Mouse (Mus musculus): ENCODE results near the gene Samd8. TPM values are rescaled to one million over a fixed set of nuclear protein-coding genes. Genes with fewer than 3 reads are reported as not detected.

Gene Samd8
- total RNA-seq, 2 experiments from 2014 or later, result 27.2 to 30.5 TPM

GRCm38 (mm10) chr14:21787374-21787773, 37.0 kb downstream of the Samd8 start:
- DNase-seq, result no peak
- intact Hi-C loops (cut with DNase I), result no loop called here

GRCm38 (mm10) chr14:21788121-21788520, 37.8 kb downstream of the Samd8 start:
- intact Hi-C loops (cut with DNase I), result no loop called here
- DNase-seq, result no peak

DNA sequence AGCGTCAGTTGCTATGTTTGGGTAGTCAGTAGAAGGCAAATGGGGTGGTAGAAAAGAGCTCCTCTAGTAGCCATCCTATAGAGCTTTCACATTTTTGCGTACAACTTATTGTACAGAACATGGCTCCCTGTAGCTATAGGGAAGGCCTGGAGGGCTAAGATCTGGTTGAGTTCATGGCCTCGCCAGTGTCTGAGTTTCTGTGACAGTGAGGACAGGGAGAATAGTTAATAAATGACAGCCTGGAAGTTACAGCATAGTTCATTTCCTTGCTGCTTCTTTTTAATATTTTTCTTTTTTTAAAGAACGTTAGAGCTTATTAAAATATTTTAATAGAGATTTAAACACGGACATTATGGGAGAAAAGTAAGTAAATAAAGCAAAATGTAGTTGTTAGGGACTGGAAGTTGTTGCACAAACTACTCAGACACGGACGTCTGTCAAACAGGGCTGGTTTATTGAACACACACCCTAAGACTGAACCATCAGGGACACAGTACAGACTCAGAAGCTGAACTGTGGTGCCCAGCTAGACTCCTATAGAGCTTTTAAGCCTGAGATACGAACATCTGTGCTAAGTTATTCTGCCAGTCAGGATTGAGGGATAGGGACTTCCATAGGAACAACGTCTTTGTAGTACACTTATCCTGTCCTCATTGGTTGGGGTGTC, 40.4 kb downstream of the Samd8 start:
- intact Hi-C loops (cut with DNase I), result no loop called here
- DNase-seq, result no peak

GRCm38 (mm10) chr14:21791722-21792121, 41.4 kb downstream of the Samd8 start:
- intact Hi-C loops (cut with DNase I), result no loop called here
- no peak for DNase-seq

DNA sequence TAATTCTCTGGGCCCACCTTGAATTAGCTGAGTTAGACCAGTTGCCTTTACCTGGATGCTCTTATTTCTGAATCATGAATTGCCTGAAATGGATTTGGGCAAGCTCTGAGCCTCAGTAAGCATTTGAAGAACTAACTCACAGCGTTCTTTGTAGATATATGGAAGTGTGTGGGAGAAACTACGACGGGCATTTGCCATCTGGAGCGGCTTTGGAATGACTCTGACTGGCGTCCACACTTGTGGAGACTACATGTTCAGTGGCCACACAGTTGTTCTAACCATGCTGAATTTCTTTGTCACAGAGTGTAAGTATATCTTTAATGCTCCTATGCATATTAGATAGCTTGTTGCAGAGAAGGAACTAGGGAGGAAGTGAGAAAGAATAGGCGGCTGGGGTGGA, 41.9 kb downstream of the Samd8 start:
- DNase-seq, result no peak
- intact Hi-C loops (cut with DNase I), result no loop called here

DNA sequence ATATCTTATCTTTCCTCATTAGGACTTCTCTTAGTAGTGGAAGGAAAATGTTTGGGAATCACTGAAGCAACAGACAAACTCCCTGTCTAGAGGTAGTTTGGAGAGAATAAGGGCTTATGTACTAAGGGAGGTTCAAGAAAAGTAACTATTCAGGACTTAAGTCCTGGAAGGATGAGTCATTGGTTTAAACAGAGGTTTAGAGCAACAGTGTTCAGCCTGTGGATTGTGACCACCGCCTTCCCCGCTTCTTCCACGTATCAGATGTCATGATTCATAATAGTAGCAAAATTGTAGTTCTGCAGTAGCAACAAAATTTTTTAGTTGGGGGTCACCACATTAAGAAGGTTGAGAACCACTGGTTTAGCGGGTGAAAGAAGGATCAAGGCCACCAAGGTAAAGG, 50.3 kb downstream of the Samd8 start:
- DNase-seq, result no peak
- intact Hi-C loops (cut with DNase I), result no loop called here

DNA sequence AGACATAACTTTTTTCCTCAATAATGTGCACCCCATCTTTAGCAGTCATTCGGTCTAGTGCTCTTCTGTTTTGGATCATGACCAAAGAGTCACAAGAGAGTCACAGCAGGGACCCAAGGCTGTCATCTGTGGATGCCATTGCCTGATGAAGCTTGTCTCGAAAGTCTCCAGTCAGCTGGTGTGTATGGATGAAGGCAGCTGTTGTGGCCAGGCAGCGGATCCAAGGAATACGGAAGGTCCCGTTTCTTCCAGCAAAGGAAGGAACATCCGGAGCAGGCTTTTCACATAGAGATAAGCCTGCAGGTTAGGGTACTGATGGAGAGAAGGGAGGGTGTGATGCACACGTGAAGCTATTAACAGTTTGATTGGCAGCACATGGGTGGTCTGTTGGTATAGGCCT, 51.3 kb downstream of the Samd8 start:
- no peak for DNase-seq
- intact Hi-C loops (cut with DNase I), result no loop called here

DNA sequence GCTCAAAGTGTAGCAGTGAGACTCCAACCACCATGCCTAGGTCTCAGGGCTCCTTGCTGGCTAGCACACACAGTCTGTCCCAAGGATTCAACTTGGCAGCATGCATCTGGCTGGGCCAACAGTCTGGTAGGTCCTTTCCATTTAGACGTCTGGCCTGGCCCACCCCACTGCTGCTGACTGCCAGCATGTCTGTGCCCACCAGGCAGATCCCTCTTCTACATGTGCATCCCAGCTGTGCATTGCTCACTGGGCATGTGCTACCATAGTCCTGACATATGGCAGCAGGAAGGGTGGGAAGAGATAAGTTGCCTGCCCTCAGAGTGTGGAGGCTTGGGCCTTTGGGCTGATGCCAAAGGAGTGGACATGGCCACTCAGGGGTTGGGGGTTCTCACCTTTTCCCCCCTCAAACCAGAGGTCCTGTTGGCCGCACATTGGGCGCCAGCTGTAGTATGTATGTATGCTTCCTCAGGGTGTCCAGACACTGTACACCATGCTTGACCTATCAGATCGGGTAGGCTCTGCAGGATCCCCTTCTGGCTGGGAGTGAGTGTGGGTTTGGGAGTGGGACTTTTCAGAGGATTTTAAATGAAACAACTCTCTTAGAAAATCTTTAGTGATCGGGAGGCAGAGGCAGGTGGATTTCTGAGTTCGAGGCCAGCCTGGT, 52.3 kb downstream of the Samd8 start:
- intact Hi-C loops (cut with DNase I), result no loop called here
- DNase-seq, result no peak

DNA sequence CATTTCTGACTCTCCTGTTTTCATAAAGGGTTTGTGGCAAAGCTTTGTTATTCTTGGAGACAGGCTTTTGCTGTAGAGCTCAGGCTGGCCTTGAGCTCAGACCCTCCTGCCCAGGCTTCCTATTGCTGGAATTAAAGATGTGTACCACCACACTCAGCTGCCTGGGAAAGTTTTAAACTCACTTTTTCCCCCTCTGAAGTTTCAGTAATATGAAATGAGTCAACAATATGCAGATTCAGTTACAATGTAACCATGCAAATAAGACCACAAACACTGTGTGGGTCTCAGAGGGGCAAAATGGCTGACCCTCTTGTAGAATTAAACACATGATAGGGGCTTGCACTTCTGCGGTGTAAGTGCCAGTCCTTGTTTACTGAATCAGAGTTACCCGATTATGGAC, 55.9 kb downstream of the Samd8 start:
- intact Hi-C loops (cut with DNase I), result no loop called here
- no peak for DNase-seq

GRCm38 (mm10) chr14:21806631-21807160, 56.4 kb downstream of the Samd8 start:
- DNase-seq, result no peak
- intact Hi-C loops (cut with DNase I), result no loop called here

DNA sequence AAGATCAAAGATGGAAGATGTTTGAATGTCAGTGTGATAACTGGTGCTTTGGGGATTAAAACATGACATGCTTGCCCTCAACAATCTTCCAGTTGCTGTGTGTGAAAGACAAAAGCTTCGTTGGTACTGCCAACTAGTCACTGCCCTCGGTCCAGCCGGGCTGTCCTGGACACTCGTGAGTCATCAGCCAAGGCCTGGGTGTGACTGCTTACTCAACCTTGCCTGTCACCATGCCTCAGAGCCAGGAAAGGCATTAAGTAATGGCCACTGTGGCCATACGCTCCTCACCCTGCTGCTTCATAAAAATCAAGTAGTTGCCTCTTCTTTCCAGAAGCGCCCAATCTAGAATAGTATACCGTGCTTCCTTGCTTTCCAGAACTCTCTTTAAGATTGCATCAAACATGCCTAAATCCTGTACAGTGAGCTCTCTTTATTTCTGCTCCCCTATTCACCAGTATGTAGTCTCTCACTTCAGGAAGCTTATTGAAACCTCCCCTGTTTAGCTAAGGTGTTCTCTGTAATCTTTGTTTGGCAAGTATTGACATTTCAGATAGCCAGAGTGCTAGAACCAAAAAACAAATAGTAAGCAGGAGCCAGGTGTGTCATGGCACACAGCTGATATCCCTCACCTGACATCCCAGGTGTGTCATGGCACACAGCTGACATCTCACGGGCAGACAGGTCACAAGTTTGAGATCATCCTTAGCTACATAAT, 58.0 kb downstream of the Samd8 start:
- intact Hi-C loops (cut with DNase I), result no loop called here
- no peak for DNase-seq

DNA sequence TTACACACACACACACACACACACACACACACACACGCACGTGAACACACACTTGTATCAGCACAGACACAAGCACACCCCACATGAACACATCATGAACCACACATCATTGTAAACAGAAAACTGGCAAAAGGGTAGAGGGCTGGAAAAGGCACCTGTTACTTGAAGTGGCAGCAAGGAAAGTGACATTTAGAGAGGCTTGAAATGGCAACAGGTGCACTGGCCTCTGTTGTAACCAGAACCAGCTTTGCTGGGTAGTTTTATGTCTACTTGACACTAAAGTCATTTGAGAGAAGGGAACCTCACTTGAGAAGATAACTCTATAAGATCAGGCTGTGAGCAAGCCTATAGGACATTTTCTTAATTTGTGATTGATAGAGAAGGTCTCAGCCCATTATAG, 59.1 kb downstream of the Samd8 start:
- DNase-seq, result no peak
- intact Hi-C loops (cut with DNase I), result no loop called here

DNA sequence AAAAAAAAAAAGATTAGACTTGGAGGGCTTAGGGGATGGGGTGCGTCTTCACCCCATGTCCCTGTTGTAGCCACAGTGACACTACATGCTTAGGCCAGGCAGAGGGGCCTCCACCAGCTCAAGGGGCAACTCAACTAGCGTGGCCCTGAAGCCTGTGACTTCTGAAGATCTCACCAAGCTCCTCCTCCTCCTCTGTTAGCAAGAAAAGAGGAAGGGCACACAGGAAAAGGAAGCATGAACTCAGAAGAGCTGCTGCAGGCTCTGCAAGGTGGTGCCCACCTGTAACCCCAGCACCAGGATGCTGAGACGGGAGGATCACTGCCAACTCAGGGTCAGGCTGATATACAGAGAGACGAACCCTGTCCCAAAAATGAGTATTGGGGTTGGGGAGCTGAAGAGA, 61.0 kb downstream of the Samd8 start:
- intact Hi-C loops (cut with DNase I), result loop anchor here (5.0 kb wide), 1 partner anchor 59 kb away; the partner anchor contains the start of genes Dusp13 and Samd8

DNA sequence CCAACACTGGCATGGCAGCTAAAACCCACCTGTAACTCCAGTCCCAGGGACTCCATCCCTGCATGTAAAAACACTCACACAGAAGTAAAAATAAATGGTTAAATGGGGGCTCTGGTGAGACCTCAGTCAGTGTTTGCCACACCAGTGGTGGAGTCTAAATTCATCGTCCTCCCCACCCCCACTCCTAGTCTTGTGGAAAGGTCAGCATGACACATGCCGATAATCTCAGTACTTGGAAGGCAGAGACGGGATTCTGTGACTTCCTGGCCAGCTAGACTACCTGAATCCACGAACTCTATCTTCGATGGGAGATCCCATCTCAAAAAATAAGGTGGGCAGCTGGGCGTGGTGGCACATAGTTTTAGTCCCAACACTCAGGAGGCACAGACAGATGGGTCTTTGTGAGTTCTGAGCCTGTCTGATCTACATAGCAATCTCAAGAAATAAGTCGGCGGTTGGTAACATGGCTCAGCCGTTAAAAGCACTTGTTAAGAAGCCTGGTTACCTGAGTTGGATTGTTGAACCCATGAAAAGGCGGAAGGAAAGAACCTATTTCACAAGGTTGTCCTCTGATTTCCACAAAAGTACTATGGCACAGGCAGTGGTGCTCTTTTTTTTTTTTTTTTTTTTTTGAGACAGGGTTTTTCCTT, 61.5 kb downstream of the Samd8 start:
- DNase-seq, result peak; percentile 48 to 57
- intact Hi-C loops (cut with DNase I), result loop anchor here (1.0 to 5.0 kb wide), 2 partner anchors 36 to 60 kb away; partner anchors contain the start of genes Comtd1, Dusp13 and Samd8

More for the DNA sequence above, 61.0 kb downstream of the Samd8 start:
- no peak for DNase-seq

DNA sequence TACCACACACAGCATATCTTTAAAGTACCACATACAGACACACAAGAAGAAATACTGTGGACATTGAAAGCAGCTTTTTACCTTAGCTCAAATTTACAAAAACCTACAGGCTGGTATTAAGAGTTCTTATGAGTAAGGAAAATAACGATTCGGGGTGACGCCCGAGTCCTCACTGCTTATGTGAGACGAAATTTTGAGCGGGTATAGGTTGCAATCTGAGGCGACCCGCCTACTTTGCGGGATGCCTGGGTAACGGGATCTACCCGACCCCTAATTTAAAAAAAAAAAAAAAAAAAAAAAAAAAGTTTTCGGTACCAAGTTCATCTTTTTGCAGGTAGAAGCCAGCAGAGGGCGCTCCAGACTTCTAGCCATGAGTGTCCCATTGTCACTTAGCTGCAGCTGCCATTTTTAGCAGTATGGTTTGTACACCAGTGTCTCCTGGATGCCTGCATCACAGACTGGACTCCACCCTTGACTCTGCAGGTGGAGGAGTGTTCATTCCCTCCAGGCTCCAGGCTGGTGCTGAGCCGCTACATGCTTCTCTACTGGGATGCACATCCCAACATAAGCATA, 62.3 kb downstream of the Samd8 start:
- intact Hi-C loops (cut with DNase I), result loop anchor here (1.0 to 5.0 kb wide), 2 partner anchors 36 to 60 kb away; partner anchors contain the start of genes Comtd1, Dusp13 and Samd8
- DNase-seq, result peak; percentile 74 to 82

GRCm38 (mm10) chr14:21813216-21813615, 62.9 kb downstream of the Samd8 start:
- intact Hi-C loops (cut with DNase I), result loop anchor here (5.0 kb wide), 1 partner anchor 61 kb away; the partner anchor contains the start of genes Dusp13 and Samd8
- no peak for DNase-seq

DNA sequence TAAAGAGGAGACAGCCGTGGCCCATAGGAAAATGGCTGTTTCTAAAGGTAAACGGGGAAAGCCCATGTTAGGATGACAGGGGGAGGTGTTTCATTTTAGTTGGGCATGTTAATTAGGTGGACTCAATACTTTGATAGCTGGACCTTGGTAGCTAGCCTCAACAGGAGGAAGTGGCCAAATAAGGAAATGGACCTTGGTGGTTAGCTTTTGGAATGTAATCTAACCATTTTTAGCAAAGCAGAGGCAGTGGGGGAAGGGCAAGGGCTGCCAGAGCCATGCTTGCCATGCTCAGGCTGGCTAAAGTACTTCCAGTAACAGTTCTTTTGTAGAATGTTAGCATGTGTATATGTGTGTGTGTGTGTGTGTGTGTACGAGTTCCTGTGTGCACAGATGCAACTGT, 63.5 kb downstream of the Samd8 start:
- DNase-seq, result no peak
- intact Hi-C loops (cut with DNase I), result loop anchor here (5.0 kb wide), 1 partner anchor 62 kb away; the partner anchor contains the start of genes Dusp13 and Samd8

DNA sequence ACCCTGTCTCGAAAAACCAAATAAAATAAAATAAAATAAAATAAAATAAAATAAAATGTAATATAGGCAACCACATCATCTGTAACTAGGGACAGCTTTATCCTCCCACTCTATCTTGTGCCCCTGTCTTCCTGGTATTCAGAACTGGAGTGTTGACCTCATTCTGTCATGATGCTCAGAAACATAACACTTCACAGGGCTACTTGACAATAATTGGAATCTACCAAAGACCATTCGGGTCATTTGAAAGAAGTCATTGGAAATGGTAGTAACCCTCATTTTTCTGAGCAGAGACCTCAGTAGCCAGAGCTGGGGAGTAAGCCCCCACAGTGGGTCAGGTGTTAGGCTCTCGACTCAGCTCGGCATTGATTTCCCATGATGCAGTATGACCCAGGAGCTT, 64.3 kb downstream of the Samd8 start:
- no peak for DNase-seq
- intact Hi-C loops (cut with DNase I), result loop anchor here (5.0 kb wide), 1 partner anchor 62 kb away; the partner anchor contains the start of genes Dusp13 and Samd8

DNA sequence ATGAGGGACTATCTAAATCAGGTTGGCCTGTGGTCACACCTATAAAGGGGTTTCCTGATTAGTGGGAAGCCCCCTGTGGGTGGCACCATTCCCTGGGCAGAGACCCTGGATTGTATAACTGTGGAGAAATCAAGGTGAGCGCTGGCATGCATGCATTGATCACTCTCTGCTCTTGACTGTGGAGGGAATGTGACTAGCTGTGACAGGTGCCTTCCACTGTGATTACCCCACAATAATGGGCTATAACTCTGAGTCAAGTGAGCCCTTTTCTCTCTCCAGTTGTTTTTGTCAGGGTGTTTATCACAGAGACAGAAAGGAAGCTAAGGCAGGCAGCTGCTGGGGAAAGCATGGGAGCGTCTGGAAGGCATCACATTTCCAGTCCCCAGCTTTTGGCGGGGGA, 65.9 kb downstream of the Samd8 start:
- intact Hi-C loops (cut with DNase I), result no loop called here
- DNase-seq, result no peak

DNA sequence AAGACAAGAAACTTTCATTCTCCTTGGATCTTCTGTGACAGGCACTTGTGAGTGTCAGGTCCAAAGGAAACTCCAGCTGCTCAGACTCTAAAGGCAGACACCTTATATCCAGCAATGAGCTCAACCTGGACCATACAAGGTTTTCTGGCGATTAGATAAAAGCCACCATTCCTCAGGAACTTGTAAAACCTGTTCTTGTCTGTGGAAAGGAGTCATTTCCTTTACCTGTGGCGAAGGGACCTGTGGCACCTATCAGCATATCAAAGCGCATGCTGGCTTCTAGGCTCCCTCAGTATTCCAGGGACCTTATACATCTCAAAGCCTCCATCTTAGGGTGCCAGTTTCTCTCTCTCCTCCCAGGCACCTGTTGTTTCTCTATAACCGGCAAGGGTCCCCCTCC, 67.1 kb downstream of the Samd8 start:
- no peak for DNase-seq
- intact Hi-C loops (cut with DNase I), result no loop called here

All from heart, postnatal 10 days (tissue).